Mouse (Mus musculus) hindbrain, embryonic 13.5 days (tissue): ENCODE results near the gene Cebpe. TPM values are rescaled to one million over a fixed set of nuclear protein-coding genes. Genes with fewer than 3 reads are reported as not detected.

Experiments used
- ATAC-seq: fragments of 200-750 bp; cut with Nextera tagmentation; 2 replicates; pipeline ENCODE4 v1.8.0; 2017; ENCODE audit warnings: moderate TSS enrichment; ENCODE audit not compliant: low FRiP score
- H3K27ac ChIP-seq: fragments of 300-500 bp; sonication (generic); 2 replicates; pipeline ENCODE4 v1.5.1; 2015; ENCODE audit warnings: inconsistent platforms, mild to moderate bottlenecking, moderate library complexity
- H3K27me3 ChIP-seq: fragments of 300-500 bp; sonication (generic); 2 replicates; pipeline ENCODE4 v1.6.1; 2015; ENCODE audit warnings: mild to moderate bottlenecking, inconsistent platforms
- H3K36me3 ChIP-seq: fragments of 300-500 bp; sonication (generic); 2 replicates; pipeline ENCODE4 v1.6.1; 2015; ENCODE audit warnings: mild to moderate bottlenecking, inconsistent platforms
- H3K4me1 ChIP-seq: fragments of 300-500 bp; sonication (generic); replicated peaks from 2 replicates; pipeline ENCODE4 v1.6.1; 2015; ENCODE audit warnings: inconsistent platforms
- H3K4me2 ChIP-seq: fragments of 300-500 bp; sonication (generic); 2 replicates; pipeline ENCODE4 v1.6.1; 2015; ENCODE audit warnings: inconsistent platforms, mild to moderate bottlenecking, moderate library complexity
- H3K4me3 ChIP-seq: fragments of 300-500 bp; sonication (generic); 2 replicates; pipeline ENCODE4 v1.5.1; 2015; ENCODE audit warnings: mild to moderate bottlenecking, inconsistent platforms
- H3K9ac ChIP-seq: fragments of 300-500 bp; sonication (generic); 2 replicates; pipeline ENCODE4 v1.6.1; 2015; ENCODE audit warnings: mild to moderate bottlenecking, inconsistent platforms
- H3K9me3 ChIP-seq: fragments of 300-500 bp; sonication (generic); 2 replicates; pipeline ENCODE4 v1.6.1; 2016; ENCODE audit warnings: inconsistent platforms
- WGBS: fragments of 180-500 bp; shearing (Covaris S2); methylation state at CpG from one replicate; pipeline ENCODE4 v1.1.7; 2015; 5-methylcytosine and 5-hydroxymethylcytosine counted together
- polyA plus RNA-seq: library from polyadenylated mRNA; unstranded; fragments of >200 nt; fragmentation: Nextera tagmentation; extraction: Ambion mirVana; gene quantifications from 2 replicates; pipeline ENCODE4 v1.2.1, GENCODE M21; 2015

Gene Cebpe
- polyA plus RNA-seq, result not detected in 2 replicates

DNA sequence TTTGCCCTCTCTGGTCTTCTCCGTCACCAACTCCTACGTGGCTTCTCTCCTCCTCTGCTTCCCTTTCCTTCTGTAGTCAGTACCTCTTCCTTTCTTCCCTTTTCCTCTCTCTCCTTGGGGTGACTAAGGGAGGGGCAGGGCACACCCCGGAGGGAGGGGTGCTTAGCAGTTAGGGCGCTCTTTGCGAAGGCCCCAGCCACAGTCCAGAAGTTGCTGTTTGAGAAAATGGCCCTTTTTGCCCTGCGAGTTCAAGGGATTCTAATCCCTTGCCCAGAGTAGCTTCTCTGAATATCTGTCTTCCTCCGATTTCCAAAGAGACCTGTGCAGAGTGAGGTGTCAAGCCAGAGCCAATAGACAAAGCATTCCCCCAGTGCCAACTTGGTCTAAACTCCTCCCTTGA is at the start of gene Cebpe:
Cebpe (minus strand) TSS at position 101 of the 400 bp plus-strand sequence.
- WGBS, result 83% methylated on average over 7 of the region's 7 CpGs
- Histone ChIP-seq H3K4me3 (no peak within 1 kb of the TSS), H3K9ac (no peak within 1 kb of the TSS), H3K27me3 (0 out of 2 replicates have a peak, but pooled peaks cover 3% of the 10 kb centered on the region), H3K27ac (no peak within 1 kb of the TSS), H3K9me3 (no peaks in the 10 kb centered on the region), H3K4me2 (no peak within 1 kb of the TSS), H3K36me3 (no peaks in the 10 kb centered on the region), H3K4me1 (peaks cover 11% of the 10 kb centered on the region)
- no peak for ATAC-seq

GRCm38 (mm10) chr14:54756382-54756781 is 44.4 kb upstream of the Cebpe start:
- H3K36me3 ChIP-seq, result no peaks in the 10 kb centered on the region
- H3K27me3 ChIP-seq, result no peaks in the 10 kb centered on the region
- 91% methylated on average over 6 of the region's 6 CpGs for WGBS
- no peak for ATAC-seq
- H3K4me1 ChIP-seq, result peaks cover 9% of the 10 kb centered on the region; the same call in 1 of the 2 replicates
- no peak overlapping the region for H3K9ac ChIP-seq
- H3K4me3 ChIP-seq, result no peak overlapping the region
- no peak overlapping the region for H3K27ac ChIP-seq
- H3K9me3 ChIP-seq, result no peaks in the 10 kb centered on the region
- H3K4me2 ChIP-seq, result no peak overlapping the region

DNA sequence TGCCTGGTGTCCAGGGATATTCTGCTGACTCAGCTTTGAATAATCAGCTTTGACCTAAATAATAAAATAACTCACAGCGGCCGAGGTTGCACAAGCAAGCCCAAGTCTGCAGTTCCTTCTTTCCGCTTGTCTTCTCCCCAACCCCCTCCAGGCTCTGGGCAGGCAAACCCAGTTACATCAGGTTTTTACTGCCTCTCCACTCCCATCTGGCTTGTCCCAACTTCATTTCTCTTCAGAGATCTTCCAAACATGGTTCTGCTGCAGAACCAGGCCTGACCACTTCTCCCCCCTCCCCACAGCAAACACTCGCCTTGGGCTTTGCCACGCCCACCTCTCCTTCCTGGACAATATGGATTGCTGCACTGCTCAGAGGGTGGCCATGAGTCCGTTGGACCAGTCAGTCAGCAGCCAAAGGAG is 42.6 kb upstream of the Cebpe start:
- ATAC-seq, result no peak
- Histone ChIP-seq H3K4me3 (no peak overlapping the region), H3K9ac (no peak overlapping the region), H3K9me3 (no peaks in the 10 kb centered on the region), H3K27ac (peak overlapping the region; percentile 41), H3K4me1 (peaks cover 9% of the 10 kb centered on the region; the same call in 1 of the 2 replicates), H3K27me3 (0 out of 2 replicates have a peak, but pooled peaks cover 2% of the 10 kb centered on the region), H3K4me2 (no peak overlapping the region), H3K36me3 (no peaks in the 10 kb centered on the region)
- 24% methylated on average over 6 of the region's 6 CpGs for WGBS

DNA sequence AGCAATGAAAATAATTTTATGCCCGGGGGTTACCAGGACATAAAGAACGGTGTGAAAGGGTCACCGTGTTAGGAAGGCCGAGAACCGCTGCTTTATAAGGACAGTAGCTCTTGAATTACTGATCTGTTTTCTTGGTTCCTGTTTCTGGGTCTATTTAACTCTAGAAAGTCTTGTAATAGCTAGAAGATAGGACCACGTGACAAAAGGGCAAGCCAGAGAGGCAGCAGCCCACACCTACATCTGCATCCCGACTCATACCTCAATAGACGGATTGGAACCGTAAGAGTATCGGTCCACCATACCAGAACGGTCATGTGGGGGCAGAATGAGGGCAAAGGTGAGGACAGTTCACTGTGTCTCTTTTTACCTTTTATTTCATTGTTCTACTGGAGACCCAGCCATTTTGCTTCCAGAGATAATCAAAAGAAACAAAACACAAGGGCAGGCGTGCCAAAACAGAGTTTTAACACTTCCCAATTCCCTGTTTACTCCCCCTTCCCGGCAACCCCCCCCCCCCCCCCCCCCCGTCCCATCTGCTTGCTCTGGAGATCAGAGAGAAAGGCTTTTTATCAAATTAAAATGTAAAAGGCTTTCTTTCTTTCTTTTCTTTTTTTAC is 42.1 kb upstream of the Cebpe start:
- no peaks in the 10 kb centered on the region for H3K9me3 ChIP-seq
- H3K4me1 ChIP-seq, result peaks cover 9% of the 10 kb centered on the region; the same call in 1 of the 2 replicates
- 73% methylated on average over 13 of the region's 14 CpGs for WGBS
- H3K4me3 ChIP-seq, result no peak overlapping the region
- H3K9ac ChIP-seq, result no peak overlapping the region
- no peak overlapping the region for H3K4me2 ChIP-seq
- H3K36me3 ChIP-seq, result no peaks in the 10 kb centered on the region
- H3K27ac ChIP-seq, result no peak overlapping the region
- no peak for ATAC-seq
- 0 out of 2 replicates have a peak, but pooled peaks cover 2% of the 10 kb centered on the region for H3K27me3 ChIP-seq

DNA sequence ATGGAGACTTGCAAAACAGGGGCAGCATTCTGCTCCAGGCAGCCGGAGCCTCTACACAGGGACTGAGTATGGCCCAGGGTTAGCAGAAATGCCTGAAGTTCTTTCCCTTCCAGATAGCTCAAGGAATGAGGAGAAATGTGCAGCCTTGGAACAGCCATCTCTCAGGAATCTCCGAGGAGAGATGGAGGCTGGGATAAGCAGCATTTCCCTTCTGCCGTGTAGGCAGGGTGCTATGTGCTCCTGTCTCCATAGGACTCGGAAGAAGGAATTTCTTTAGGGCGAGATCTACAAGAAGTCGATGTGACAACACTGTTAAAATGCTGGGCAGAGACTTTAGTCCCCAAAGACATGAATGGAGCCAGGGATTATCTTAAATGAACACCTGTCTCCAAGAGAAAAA is 41.0 kb upstream of the Cebpe start:
- Histone ChIP-seq H3K27me3 (0 out of 2 replicates have a peak, but pooled peaks cover 2% of the 10 kb centered on the region), H3K36me3 (no peaks in the 10 kb centered on the region), H3K27ac (no peak overlapping the region), H3K9me3 (no peaks in the 10 kb centered on the region), H3K4me1 (peaks cover 9% of the 10 kb centered on the region; the same call in 1 of the 2 replicates), H3K9ac (no peak overlapping the region), H3K4me3 (no peak overlapping the region), H3K4me2 (no peak overlapping the region)
- ATAC-seq, result no peak
- 90% methylated on average over 6 of the region's 6 CpGs for WGBS

GRCm38 (mm10) chr14:54751768-54752167 is 39.8 kb upstream of the Cebpe start:
- WGBS, result 91% methylated on average over 1 of the region's 1 CpGs
- Histone ChIP-seq H3K4me1 (peaks cover 9% of the 10 kb centered on the region; the same call in 1 of the 2 replicates), H3K27ac (no peak overlapping the region), H3K9ac (no peak overlapping the region), H3K9me3 (no peaks in the 10 kb centered on the region), H3K36me3 (no peaks in the 10 kb centered on the region), H3K4me3 (no peak overlapping the region), H3K4me2 (no peak overlapping the region), H3K27me3 (0 out of 2 replicates have a peak, but pooled peaks cover 2% of the 10 kb centered on the region)
- no peak for ATAC-seq

DNA sequence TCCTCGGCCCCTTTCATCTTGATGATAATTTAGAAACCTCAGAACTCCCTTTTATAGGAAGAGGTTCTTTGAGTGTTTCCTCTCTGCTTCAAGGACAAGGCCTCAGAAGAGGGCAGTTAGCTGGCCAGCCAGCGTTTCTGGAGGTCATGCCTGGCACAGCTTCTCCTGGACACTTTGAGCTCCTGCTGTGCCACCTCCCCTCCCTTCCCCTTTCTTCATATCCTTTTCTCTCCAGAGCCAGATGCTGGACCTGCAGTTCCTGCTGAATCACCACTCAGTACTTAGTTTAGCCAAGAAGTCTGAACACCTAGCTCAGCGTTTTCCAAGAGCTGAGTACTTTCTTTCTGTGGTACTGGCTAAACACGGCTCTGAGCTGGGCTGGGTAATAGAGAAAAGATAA is 37.3 kb upstream of the Cebpe start:
- ATAC-seq, result no peak
- H3K4me1 ChIP-seq, result 0 out of 2 replicates have a peak, but pooled peaks cover 4% of the 10 kb centered on the region
- H3K36me3 ChIP-seq, result no peaks in the 10 kb centered on the region
- H3K27ac ChIP-seq, result no peak overlapping the region
- H3K9ac ChIP-seq, result no peak overlapping the region
- 0 out of 2 replicates have a peak, but pooled peaks cover 2% of the 10 kb centered on the region for H3K27me3 ChIP-seq
- WGBS, result 67% methylated on average over 4 of the region's 4 CpGs
- H3K4me3 ChIP-seq, result no peak overlapping the region
- no peak overlapping the region for H3K4me2 ChIP-seq
- H3K9me3 ChIP-seq, result no peaks in the 10 kb centered on the region

DNA sequence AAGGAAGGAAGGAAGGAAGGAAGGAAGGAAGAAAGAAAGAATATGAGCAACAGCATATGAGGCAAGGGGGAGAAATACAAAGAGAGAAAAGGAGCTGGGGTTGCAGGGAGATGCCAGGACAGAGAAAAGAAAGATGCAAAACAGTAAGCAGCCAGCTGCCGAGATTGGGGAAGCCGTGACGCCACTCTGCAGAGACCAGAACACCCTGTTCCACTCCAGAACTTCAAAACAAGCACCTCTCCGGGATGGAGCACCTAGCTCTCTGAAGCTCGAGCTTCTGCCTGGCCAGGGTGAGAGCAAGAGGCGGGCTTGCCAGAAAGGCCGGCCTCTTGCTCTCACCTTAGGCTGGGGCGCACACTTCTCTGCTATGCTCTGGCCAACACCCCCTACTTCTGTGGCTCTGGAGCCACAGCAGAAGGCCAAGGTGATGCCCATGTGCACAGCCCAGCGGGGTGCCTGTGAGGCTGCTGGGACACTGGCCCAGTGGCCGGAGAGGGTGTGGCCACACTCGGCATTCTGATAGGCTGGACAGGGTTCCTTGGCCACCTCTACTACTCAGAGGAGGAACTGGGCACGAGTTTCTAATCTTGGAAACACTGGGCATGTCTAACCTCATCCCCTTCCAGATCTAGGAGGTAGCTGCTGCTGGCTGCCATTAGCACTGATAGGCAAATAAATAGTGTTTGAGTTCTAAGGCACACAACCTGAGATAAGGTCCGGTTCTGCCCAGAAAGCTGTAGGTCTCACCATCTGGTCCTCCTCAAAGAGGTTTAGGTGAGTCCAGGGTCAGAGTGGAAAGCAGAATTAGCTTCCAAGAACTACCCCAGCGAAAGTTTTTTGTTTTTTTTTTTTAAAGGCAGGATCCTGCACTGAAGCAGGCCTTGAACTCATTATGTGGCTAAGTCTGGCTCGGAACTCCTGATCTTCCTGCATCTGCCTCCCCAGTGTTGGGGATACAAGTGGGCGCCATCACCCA is 36.3 kb upstream of the Cebpe start:
- Histone ChIP-seq H3K4me1 (no peaks in the 10 kb centered on the region), H3K4me3 (no peak overlapping the region), H3K4me2 (no peak overlapping the region), H3K9me3 (no peaks in the 10 kb centered on the region), H3K27me3 (0 out of 2 replicates have a peak, but pooled peaks cover 2% of the 10 kb centered on the region), H3K36me3 (no peaks in the 10 kb centered on the region), H3K27ac (no peak overlapping the region), H3K9ac (no peak overlapping the region)
- WGBS, result 84% methylated on average over 16 of the region's 16 CpGs
- no peak for ATAC-seq

GRCm38 (mm10) chr14:54746038-54746437 is 34.1 kb upstream of the Cebpe start:
- ATAC-seq, result no peak
- no peak overlapping the region for H3K9ac ChIP-seq
- H3K27ac ChIP-seq, result no peak overlapping the region
- 92% methylated on average over 9 of the region's 9 CpGs for WGBS
- H3K36me3 ChIP-seq, result no peaks in the 10 kb centered on the region
- H3K27me3 ChIP-seq, result 0 out of 2 replicates have a peak, but pooled peaks cover 2% of the 10 kb centered on the region
- H3K4me3 ChIP-seq, result no peak overlapping the region
- no peaks in the 10 kb centered on the region for H3K4me1 ChIP-seq
- no peak overlapping the region for H3K4me2 ChIP-seq
- H3K9me3 ChIP-seq, result no peaks in the 10 kb centered on the region

- Histone ChIP-seq H3K4me2 (no peak overlapping the region), H3K4me1 (no peaks in the 10 kb centered on the region), H3K9ac (no peak overlapping the region), H3K4me3 (no peak overlapping the region), H3K36me3 (no peaks in the 10 kb centered on the region), H3K27me3 (no peaks in the 10 kb centered on the region), H3K27ac (no peak overlapping the region), H3K9me3 (no peaks in the 10 kb centered on the region)
- no peak for ATAC-seq
- WGBS, result 76% methylated on average over 8 of the region's 8 CpGs
These were observed 32.5 kb upstream of the Cebpe start for GRCm38 (mm10) chr14:54744473-54744872.

GRCm38 (mm10) chr14:54742375-54742774 is 30.4 kb upstream of the Cebpe start:
- Histone ChIP-seq H3K36me3 (no peaks in the 10 kb centered on the region), H3K9ac (no peak overlapping the region), H3K4me2 (no peak overlapping the region), H3K27ac (no peak overlapping the region), H3K4me1 (peaks cover 2% of the 10 kb centered on the region), H3K27me3 (no peaks in the 10 kb centered on the region), H3K4me3 (no peak overlapping the region), H3K9me3 (no peaks in the 10 kb centered on the region)
- ATAC-seq, result no peak
- 73% methylated on average over 2 of the region's 2 CpGs for WGBS

DNA sequence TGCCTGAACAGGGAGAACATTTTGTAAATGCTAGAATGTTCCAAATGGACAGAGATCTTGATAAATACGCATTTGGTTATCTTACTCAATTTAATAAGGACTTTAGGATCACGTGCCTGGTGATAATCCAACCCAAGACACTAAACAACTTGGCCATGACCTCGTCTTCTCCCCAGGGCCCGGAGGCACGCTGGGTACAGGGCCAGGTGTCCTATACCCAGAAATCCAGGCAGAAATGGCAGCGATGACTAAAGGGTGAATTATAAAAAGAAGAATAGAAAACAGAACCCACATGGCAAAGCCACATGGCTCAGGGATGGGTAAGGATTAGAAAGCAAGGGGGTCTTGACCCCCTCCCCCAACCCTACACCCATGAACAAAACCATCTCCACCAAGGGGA is 29.7 kb upstream of the Cebpe start:
- no peak overlapping the region for H3K9ac ChIP-seq
- ATAC-seq, result no peak
- H3K9me3 ChIP-seq, result no peaks in the 10 kb centered on the region
- no peak overlapping the region for H3K4me3 ChIP-seq
- peaks cover 8% of the 10 kb centered on the region for H3K4me1 ChIP-seq
- 91% methylated on average over 6 of the region's 6 CpGs for WGBS
- no peaks in the 10 kb centered on the region for H3K27me3 ChIP-seq
- H3K36me3 ChIP-seq, result no peaks in the 10 kb centered on the region
- H3K4me2 ChIP-seq, result no peak overlapping the region
- no peak overlapping the region for H3K27ac ChIP-seq
